Mouse (Mus musculus) kidney, embryonic 16.5 days (tissue): ENCODE measurements around the gene Atl1. TPM values are rescaled to one million over a fixed set of nuclear protein-coding genes. Genes with fewer than 3 reads are reported as not detected.

ENCODE experiments used
- ATAC-seq: fragments of 200-750 bp; cut with Nextera tagmentation; 2 replicates; pipeline ENCODE4 v1.8.0; 2017; ENCODE audit warnings: moderate TSS enrichment; ENCODE audit not compliant: low FRiP score, low TSS enrichment
- H3K27ac ChIP-seq: fragments of 300-500 bp; sonication (generic); 2 replicates; pipeline ENCODE4 v1.5.1; 2014; ENCODE audit warnings: low read length
- H3K27me3 ChIP-seq: fragments of 300-500 bp; sonication (generic); 2 replicates; pipeline ENCODE4 v1.6.1; 2014; ENCODE audit warnings: low read length, control low read depth, mixed read lengths; ENCODE audit not compliant: insufficient read depth
- H3K36me3 ChIP-seq: fragments of 300-500 bp; sonication (generic); 2 replicates; pipeline ENCODE4 v1.6.1; 2014; ENCODE audit warnings: low read length, control low read depth, mixed read lengths; ENCODE audit not compliant: insufficient read depth
- H3K4me1 ChIP-seq: fragments of 300-500 bp; sonication (generic); 2 replicates; pipeline ENCODE4 v1.6.1; 2014; ENCODE audit warnings: low read length, control low read depth, mixed read lengths; ENCODE audit not compliant: insufficient read depth
- H3K4me2 ChIP-seq: fragments of 300-500 bp; sonication (generic); replicated peaks from 2 replicates; pipeline ENCODE4 v1.6.1; 2014; ENCODE audit warnings: low read depth, low read length
- H3K4me3 ChIP-seq: fragments of 300-500 bp; sonication (generic); 2 replicates; pipeline ENCODE4 v1.5.1; 2014; ENCODE audit warnings: mild to moderate bottlenecking, low read length
- H3K9ac ChIP-seq: fragments of 300-500 bp; sonication (generic); replicated peaks from 2 replicates; pipeline ENCODE4 v1.6.1; 2014; ENCODE audit warnings: low read length
- H3K9me3 ChIP-seq: fragments of 300-500 bp; sonication (generic); 2 replicates; pipeline ENCODE4 v1.6.1; 2016; ENCODE audit warnings: low read length, control low read depth
- WGBS: fragments of 180-500 bp; shearing (Covaris S2); extraction: QIAGEN DNeasy Blood & Tissue Kit; methylation state at CpG from one replicate; pipeline ENCODE4 v1.1.7; 2014; 5-methylcytosine and 5-hydroxymethylcytosine counted together
- polyA plus RNA-seq: library from polyadenylated mRNA; unstranded; fragments of >200 nt; fragmentation: Nextera tagmentation; extraction: Ambion mirVana; gene quantifications from 2 replicates; pipeline ENCODE4 v1.2.1, GENCODE M21; 2015

The Atl1 gene
- 4.7 and 5.7 TPM in 2 replicates for polyA plus RNA-seq

DNA sequence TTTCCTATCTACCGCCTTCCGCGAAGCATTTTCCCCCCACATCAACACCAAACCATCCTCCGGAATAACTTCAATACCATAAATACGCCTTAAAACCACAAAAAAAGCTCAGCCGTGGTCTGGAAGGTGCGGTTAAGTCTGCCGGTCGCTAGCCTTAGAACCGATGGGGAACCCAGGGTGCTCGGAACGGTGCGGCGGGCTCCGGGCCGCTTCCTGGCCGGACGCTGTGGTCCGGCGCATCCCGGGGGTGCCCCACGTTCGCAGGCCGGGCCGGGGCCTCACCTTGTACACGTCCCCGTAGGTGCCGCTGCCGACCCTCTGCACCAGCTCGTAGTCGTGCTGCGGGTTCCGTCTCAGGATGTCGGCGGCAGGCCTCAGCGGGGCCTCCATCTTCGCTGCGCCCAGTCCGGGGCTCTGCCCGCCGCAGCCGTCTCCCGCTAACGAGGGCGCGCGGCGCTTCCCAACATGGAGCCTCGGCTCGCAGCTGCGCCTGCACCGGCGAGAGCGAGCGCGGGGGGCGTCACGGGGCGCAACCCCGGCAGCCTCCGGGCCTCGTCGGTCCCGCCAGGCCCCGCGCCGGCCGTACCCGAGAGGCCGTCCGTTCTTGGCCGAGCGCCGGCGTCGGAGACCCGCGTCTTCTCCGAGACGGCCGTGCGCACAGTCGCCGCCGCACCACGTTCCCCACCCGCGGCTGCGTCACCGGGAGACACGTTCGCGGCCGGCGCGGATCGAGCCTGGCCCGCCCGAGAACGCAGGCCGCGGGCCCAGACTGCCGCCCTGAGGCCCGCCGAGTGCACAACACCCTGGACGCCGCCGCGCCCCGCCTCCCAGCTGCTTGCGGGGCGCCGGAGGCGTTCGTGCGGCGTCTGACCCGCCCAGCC is at the start of gene Atl1, which contains the start of gene Map4k5:
Gene Atl1 (plus strand): TSS at position 244 of the 881 bp plus-strand sequence.
Gene Map4k5 (minus strand): TSS at position 830 of the 881 bp plus-strand sequence.
- H3K4me1 ChIP-seq = peaks cover 39% of the 10 kb centered on the region
- H3K9ac ChIP-seq = peak within 1 kb of the TSS; percentile 99
- H3K9me3 ChIP-seq = no peaks in the 10 kb centered on the region
- H3K27me3 ChIP-seq = no peaks in the 10 kb centered on the region
- peak within 1 kb of the TSS; percentile 66 for H3K4me2 ChIP-seq
- WGBS = under 1% methylated on average over 115 of the region's 118 CpGs
- peak; percentile 96 for ATAC-seq
- H3K36me3 ChIP-seq = no peaks in the 10 kb centered on the region
- peak within 1 kb of the TSS; percentile 71 for H3K4me3 ChIP-seq
- peak within 1 kb of the TSS; percentile 92 for H3K27ac ChIP-seq

DNA sequence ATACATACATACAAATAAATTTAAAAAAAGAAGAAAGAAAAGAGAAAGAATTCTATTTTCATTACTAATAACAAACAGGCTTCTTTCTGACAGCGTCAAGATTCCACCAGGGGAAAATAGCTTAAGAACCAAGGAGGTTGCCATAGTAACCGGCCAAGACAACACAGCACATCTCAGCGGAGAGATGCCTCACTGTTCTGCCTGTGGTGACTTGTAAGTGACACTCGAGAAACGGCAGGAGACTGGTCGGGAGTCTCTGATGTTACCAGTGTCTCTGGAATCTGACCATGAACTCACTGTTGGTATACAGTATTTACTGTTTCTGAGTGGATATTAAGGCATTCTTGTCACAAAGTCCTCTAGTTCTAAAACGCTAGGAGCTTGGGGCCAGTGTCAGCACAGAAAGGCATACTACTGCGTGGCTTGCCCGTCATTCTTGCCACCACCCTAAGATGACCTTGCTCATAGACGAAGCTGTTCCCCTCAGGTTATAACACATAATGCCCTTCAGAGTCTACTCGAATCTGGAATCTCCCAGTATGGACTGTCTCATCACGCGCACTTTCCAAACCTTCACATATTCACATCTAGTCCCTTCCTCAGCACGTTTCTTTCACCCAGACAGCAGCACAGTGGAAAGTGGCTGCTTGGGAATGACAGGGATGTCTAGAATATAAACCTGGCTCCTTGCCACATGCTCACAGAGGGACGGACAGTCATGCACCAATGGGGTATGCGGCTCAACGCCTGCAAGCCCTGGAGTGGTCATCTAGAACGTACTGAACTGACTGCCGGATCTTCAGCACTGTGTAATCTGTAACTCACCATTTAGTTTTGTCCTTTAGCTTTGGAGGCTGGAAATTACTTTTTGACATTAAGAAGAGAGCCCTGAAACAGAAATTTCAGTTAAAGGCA is 48.6 kb upstream of the Atl1 start:
- H3K27ac ChIP-seq = no peak overlapping the region

DNA sequence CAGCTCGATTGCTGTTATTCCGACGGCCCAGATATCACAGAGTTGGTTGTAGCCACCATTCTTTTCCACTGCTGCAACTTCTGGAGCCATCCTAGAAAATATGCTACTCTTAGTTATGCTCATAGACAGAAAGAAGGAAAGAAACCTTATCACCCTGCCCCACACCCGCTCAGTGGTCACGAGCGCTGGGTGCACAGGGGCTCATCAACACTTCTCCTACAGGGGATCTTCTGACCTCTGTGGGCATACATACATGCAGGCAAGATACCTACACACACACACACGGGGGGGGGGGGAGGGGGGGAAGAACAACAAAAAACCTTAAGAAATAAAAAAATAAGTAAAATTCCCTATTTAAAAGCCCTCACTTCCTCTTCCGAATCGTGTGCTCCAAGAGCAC is 46.7 kb upstream of the Atl1 start:
- Histone ChIP-seq H3K4me1 (no peaks in the 10 kb centered on the region), H3K27me3 (no peaks in the 10 kb centered on the region), H3K9me3 (no peaks in the 10 kb centered on the region), H3K27ac (no peak overlapping the region), H3K4me3 (no peak overlapping the region), H3K9ac (no peak overlapping the region), H3K4me2 (no peak overlapping the region), H3K36me3 (peaks cover 35% of the 10 kb centered on the region)
- 86% methylated on average over 8 of the region's 9 CpGs for WGBS
- ATAC-seq = no peak

More for the DNA sequence above, 48.6 kb upstream of the Atl1 start:
- 73% methylated on average over 19 of the region's 19 CpGs for WGBS
- no peak for ATAC-seq
- Histone ChIP-seq H3K9ac (no peak overlapping the region), H3K4me1 (no peaks in the 10 kb centered on the region), H3K4me3 (no peak overlapping the region), H3K9me3 (no peaks in the 10 kb centered on the region), H3K4me2 (no peak overlapping the region), H3K27me3 (no peaks in the 10 kb centered on the region), H3K36me3 (peaks cover 33% of the 10 kb centered on the region)

- Histone ChIP-seq H3K36me3 (peaks cover 38% of the 10 kb centered on the region), H3K4me2 (no peak overlapping the region)
- no peak for ATAC-seq
Observed at GRCm38 (mm10) chr12:69846499-69846898, 45.9 kb upstream of the Atl1 start.

DNA sequence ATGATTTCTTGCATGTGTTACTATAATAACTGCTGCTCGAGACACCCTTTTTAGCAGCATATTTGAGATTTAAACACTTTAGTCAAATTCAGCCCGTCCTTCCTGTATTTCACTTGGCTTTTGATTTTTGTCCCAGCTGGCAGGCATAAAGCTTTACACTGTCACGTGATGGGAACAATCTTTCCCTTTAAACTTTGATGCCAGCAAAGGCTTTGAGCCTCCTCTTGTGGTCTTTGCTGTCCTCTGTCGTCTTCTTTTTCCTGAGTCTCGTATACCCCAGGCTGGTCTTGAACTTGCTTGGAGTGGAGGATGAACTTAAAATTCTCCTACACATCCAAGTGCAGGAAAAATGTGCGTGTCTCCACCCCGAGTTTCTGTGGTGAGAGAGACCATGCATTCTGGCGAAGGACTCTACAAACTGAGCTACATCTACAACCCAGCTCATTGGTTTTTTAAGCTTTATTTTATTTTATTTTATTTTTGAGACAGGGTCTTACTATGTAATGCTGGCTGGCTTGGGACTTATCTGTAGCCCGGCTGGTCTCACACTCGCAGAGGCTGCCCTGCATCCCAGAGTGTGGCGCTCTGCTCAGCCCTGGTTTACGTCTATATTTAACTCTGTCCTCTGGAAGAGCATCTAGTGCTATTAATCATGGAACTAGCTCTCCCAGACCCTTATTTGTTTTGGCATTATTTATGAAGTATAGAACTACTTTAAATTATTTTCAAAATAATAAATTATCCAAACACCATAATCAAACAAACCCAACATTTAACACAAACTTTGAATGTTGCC is 44.1 kb upstream of the Atl1 start:
- Histone ChIP-seq H3K9ac (no peak overlapping the region), H3K4me3 (no peak overlapping the region), H3K9me3 (no peaks in the 10 kb centered on the region), H3K27me3 (no peaks in the 10 kb centered on the region), H3K4me2 (no peak overlapping the region), H3K27ac (peak overlapping the region; percentile 61), H3K36me3 (peaks cover 48% of the 10 kb centered on the region), H3K4me1 (no peaks in the 10 kb centered on the region)
- ATAC-seq = no peak
- WGBS = 77% methylated on average over 12 of the region's 12 CpGs

More at GRCm38 (mm10) chr12:69846499-69846898, 45.9 kb upstream of the Atl1 start:
- no peak overlapping the region for H3K27ac ChIP-seq
- H3K4me3 ChIP-seq = no peak overlapping the region
- WGBS = 94% methylated on average over 9 of the region's 9 CpGs
- no peak overlapping the region for H3K9ac ChIP-seq
- H3K27me3 ChIP-seq = no peaks in the 10 kb centered on the region
- H3K9me3 ChIP-seq = no peaks in the 10 kb centered on the region
- no peaks in the 10 kb centered on the region for H3K4me1 ChIP-seq

- H3K27ac ChIP-seq = no peak overlapping the region
- 79% methylated on average over 9 of the region's 9 CpGs for WGBS
- H3K4me1 ChIP-seq = no peaks in the 10 kb centered on the region
- no peak overlapping the region for H3K4me2 ChIP-seq
- no peaks in the 10 kb centered on the region for H3K27me3 ChIP-seq
- no peak overlapping the region for H3K9ac ChIP-seq
- H3K9me3 ChIP-seq = no peaks in the 10 kb centered on the region
- H3K4me3 ChIP-seq = no peak overlapping the region
- H3K36me3 ChIP-seq = peaks cover 44% of the 10 kb centered on the region
- no peak for ATAC-seq
Observed at GRCm38 (mm10) chr12:69852288-69852687, 40.1 kb upstream of the Atl1 start.

DNA sequence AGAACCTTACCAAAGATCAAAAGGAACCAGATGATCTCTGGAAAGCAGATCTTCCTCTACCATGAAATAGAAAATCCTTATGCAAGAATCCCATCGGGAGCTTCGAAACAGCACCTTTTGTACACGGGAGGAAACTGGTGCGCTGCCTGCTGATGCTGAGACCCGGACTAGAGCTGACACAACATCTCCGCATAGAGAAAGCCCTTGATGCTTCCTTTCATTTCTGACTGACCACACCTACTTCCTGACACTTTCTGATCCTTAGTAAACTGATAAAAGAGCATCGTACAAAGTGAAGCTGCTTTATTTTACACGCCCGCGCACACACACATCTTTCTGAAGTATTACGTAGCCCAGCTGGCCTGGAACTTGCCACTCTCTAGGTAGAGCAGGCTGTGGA is 39.0 kb upstream of the Atl1 start:
- H3K27me3 ChIP-seq = no peaks in the 10 kb centered on the region
- H3K9me3 ChIP-seq = no peaks in the 10 kb centered on the region
- WGBS = 80% methylated on average over 11 of the region's 11 CpGs
- H3K4me1 ChIP-seq = no peaks in the 10 kb centered on the region
- H3K4me2 ChIP-seq = no peak overlapping the region
- H3K27ac ChIP-seq = no peak overlapping the region
- no peak overlapping the region for H3K9ac ChIP-seq
- ATAC-seq = no peak
- H3K36me3 ChIP-seq = peaks cover 37% of the 10 kb centered on the region
- H3K4me3 ChIP-seq = no peak overlapping the region

DNA sequence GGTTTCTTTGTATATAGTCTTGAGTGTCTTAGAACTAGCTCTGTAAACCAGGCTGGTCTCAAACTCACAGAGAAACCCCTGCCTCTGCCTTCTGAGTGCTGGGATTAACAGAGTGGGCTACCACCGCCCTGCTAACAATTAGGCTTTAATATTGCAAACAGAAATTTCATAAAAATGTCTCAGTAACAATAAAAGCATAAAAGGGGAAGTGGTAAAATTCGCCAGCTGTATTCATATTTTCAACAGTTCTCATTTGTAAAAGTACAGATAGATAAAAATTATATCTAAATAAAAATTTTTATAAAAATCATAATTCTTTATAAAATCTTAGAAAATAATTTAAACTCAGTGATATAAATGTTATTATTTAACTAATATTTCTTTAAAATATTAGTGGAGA is 38.5 kb upstream of the Atl1 start:
- Histone ChIP-seq H3K9me3 (no peaks in the 10 kb centered on the region), H3K36me3 (peaks cover 36% of the 10 kb centered on the region), H3K27me3 (no peaks in the 10 kb centered on the region), H3K4me1 (no peaks in the 10 kb centered on the region), H3K9ac (no peak overlapping the region), H3K4me2 (no peak overlapping the region), H3K4me3 (no peak overlapping the region), H3K27ac (no peak overlapping the region)
- ATAC-seq = no peak
- 89% methylated on average over 2 of the region's 2 CpGs for WGBS

- H3K9me3 ChIP-seq = no peaks in the 10 kb centered on the region
- no peaks in the 10 kb centered on the region for H3K27me3 ChIP-seq
- H3K4me3 ChIP-seq = no peak overlapping the region
- no peaks in the 10 kb centered on the region for H3K4me1 ChIP-seq
- WGBS = 96% methylated on average over 12 of the region's 12 CpGs
- no peak for ATAC-seq
- H3K9ac ChIP-seq = no peak overlapping the region
- peaks cover 28% of the 10 kb centered on the region for H3K36me3 ChIP-seq
- H3K27ac ChIP-seq = no peak overlapping the region
- no peak overlapping the region for H3K4me2 ChIP-seq
Observed at GRCm38 (mm10) chr12:69855641-69856300, 36.6 kb upstream of the Atl1 start.
